Mouse (Mus musculus) neural tube, embryonic 15.5 days (tissue): ENCODE results near the gene Tarsl2. TPM values are rescaled to one million over a fixed set of nuclear protein-coding genes. Genes with fewer than 3 reads are reported as not detected.

Experiments used
- ATAC-seq: fragments of 200-750 bp; cut with Nextera tagmentation; 2 replicates; pipeline ENCODE4 v1.8.0; 2017; ENCODE audit warnings: mild to moderate bottlenecking, moderate TSS enrichment, moderate library complexity; ENCODE audit not compliant: low FRiP score
- H3K27ac ChIP-seq: fragments of 300-500 bp; sonication (generic); replicated peaks from 2 replicates; pipeline ENCODE4 v1.5.1; 2015; ENCODE audit warnings: mild to moderate bottlenecking, inconsistent platforms
- H3K27me3 ChIP-seq: fragments of 300-500 bp; sonication (generic); replicated peaks from 2 replicates; pipeline ENCODE4 v1.6.1; 2015; ENCODE audit warnings: inconsistent platforms
- H3K36me3 ChIP-seq: fragments of 300-500 bp; sonication (generic); 2 replicates; pipeline ENCODE4 v1.6.1; 2015; ENCODE audit warnings: inconsistent platforms
- H3K4me1 ChIP-seq: fragments of 300-500 bp; sonication (generic); 2 replicates; pipeline ENCODE4 v1.6.1; 2015; ENCODE audit warnings: inconsistent platforms
- H3K4me2 ChIP-seq: fragments of 300-500 bp; sonication (generic); 2 replicates; pipeline ENCODE4 v1.6.1; 2015; ENCODE audit warnings: inconsistent platforms, mild to moderate bottlenecking, moderate library complexity
- H3K4me3 ChIP-seq: fragments of 300-500 bp; sonication (generic); replicated peaks from 2 replicates; pipeline ENCODE4 v1.5.1; 2015; ENCODE audit warnings: mild to moderate bottlenecking, inconsistent platforms
- H3K9ac ChIP-seq: fragments of 300-500 bp; sonication (generic); replicated peaks from 2 replicates; pipeline ENCODE4 v1.6.1; 2015; ENCODE audit warnings: mild to moderate bottlenecking, inconsistent platforms
- H3K9me3 ChIP-seq: fragments of 300-500 bp; sonication (generic); replicated peaks from 2 replicates; pipeline ENCODE4 v1.6.1; 2016; ENCODE audit warnings: inconsistent platforms
- WGBS: fragments of 180-500 bp; shearing (Covaris S2); methylation state at CpG from one replicate; pipeline ENCODE4 v1.1.7; 2015; ENCODE audit warnings: mixed read lengths; 5-methylcytosine and 5-hydroxymethylcytosine counted together
- polyA plus RNA-seq: library from polyadenylated mRNA; unstranded; fragments of >200 nt; fragmentation: Nextera tagmentation; extraction: Ambion mirVana; gene quantifications from 2 replicates; pipeline ENCODE4 v1.2.1, GENCODE M21; 2015

Tarsl2 gene
- polyA plus RNA-seq, 1 experiment from 2014 or later: 22.3 TPM

DNA sequence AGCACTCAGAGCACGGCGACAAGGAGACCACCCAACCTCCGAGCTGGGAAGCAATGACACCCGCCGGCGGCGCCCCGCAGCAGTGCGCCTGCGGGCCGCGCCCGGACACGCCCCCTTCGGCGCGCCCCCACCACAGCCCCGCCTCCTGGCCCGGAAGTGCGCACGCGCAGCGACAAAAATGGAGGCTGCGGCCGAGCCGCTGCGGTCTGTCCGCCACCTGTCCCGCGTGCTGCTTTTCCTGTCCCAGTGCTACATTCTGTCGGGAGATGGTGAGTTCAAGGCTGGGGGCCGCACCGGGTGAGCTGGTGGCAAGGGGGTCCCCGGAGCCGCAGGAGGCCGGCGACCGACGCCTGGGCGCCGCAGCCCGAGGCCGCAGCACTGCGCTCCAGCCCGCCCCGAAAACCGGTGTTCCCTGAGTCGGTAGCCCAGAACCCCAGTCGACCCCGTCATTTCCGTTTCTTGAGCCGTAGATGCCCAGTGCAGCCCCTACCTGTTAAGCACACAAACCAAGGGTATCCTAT, 48.7 kb downstream of the Tarsl2 start:
- H3K27ac ChIP-seq: peak overlapping the region; percentile 86
- peak overlapping the region; percentile 73 for H3K4me2 ChIP-seq
- H3K4me1 ChIP-seq: peaks cover 21% of the 10 kb centered on the region
- no peaks in the 10 kb centered on the region for H3K27me3 ChIP-seq
- no peaks in the 10 kb centered on the region for H3K9me3 ChIP-seq
- ATAC-seq: peak; percentile 96
- H3K36me3 ChIP-seq: peaks cover 29% of the 10 kb centered on the region
- WGBS: under 1% methylated on average over 50 of the region's 52 CpGs
- peak overlapping the region; percentile 90 for H3K4me3 ChIP-seq
- H3K9ac ChIP-seq: peak overlapping the region; percentile 93

DNA sequence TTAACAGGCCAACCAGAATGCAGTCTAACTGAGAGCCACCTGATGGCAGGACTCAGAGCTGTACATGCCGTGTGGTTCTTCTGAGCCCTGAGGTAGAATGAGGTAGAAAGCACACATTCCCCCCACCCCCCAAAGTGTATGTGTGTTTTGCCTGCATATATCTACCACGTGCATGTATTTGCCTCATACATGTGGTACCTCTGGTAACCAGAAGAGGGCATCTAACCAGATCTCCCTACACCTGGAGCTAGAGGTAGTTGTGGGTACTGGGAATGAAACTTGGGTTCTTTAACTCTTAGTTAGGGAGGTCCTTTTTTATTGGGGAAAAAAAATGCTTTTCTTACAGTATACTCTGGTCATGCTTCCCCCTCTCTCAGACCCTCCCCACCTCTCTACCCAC, 51.8 kb downstream of the Tarsl2 start:
- H3K27ac ChIP-seq: no peak overlapping the region
- peaks cover 21% of the 10 kb centered on the region for H3K4me1 ChIP-seq
- WGBS: 64% methylated on average over 2 of the region's 2 CpGs
- no peak overlapping the region for H3K4me2 ChIP-seq
- H3K9ac ChIP-seq: no peak overlapping the region
- H3K4me3 ChIP-seq: no peak overlapping the region
- no peaks in the 10 kb centered on the region for H3K27me3 ChIP-seq
- H3K36me3 ChIP-seq: peaks cover 48% of the 10 kb centered on the region
- H3K9me3 ChIP-seq: no peaks in the 10 kb centered on the region
- ATAC-seq: no peak

DNA sequence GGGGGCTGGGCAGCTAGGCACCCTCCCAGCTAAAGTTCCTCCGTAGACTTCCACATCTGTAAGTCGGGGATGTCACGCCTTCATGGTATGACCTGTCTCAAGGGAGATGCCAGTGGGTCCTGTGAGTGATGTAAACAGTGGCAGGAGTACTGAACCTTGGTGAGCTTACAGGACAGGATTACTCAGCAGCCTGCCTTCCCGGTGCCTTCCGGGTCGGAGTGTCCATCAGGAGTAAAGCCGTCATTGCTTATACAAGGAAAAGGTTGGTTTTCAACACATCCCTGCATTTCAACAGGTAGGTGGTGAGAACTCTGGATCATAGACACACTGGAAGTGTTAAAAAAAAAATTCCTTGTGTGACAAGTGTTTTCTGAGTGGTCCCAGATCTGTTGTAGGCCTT, 57.4 kb downstream of the Tarsl2 start:
- Histone ChIP-seq H3K9ac (no peak overlapping the region), H3K27ac (no peak overlapping the region), H3K4me1 (peaks cover 3% of the 10 kb centered on the region; the same call in 1 of the 2 replicates), H3K27me3 (no peaks in the 10 kb centered on the region), H3K4me3 (no peak overlapping the region), H3K4me2 (no peak overlapping the region), H3K9me3 (no peaks in the 10 kb centered on the region), H3K36me3 (peaks cover 55% of the 10 kb centered on the region)
- 90% methylated on average over 7 of the region's 7 CpGs for WGBS
- no peak for ATAC-seq

DNA sequence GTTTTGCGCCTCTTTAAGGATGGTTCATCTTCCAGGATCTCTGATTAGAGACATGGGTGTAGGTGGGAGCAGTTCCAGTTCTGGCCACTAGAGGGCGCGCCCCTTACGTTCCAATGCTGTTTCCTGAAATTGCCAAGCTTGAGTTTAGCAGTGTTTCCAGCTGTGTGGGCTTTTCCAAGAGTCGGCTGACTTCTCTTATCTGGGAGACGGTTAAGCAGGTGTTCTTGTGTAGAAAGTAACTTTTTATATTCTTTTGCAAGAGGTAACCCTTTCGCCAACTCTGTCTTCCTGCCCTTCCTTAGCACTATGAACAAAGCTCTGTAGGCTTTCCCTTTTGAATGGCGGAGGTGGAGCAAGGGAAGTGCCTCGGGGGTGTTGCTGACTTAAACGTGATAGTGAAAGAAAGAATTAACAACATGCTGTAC, 60.1 kb downstream of the Tarsl2 start:
- H3K9ac ChIP-seq: no peak overlapping the region
- whole genome bisulfite sequencing: 16% methylated on average over 10 of the region's 10 CpGs

GRCm38 (mm10) chr7:65708506-65708905, 63.8 kb downstream of the Tarsl2 start:
- Histone ChIP-seq H3K4me1 (peaks cover 3% of the 10 kb centered on the region; the same call in 1 of the 2 replicates), H3K9me3 (no peaks in the 10 kb centered on the region), H3K4me2 (no peak overlapping the region), H3K36me3 (no peaks in the 10 kb centered on the region), H3K27ac (no peak overlapping the region), H3K27me3 (no peaks in the 10 kb centered on the region), H3K4me3 (no peak overlapping the region), H3K9ac (no peak overlapping the region)
- WGBS: 100% methylated on average over 1 of the region's 1 CpGs
- no peak for ATAC-seq

More for the DNA sequence above, 60.1 kb downstream of the Tarsl2 start:
- peak overlapping the region; percentile 14; the same call in 1 of the 2 replicates for H3K4me3 ChIP-seq
- H3K27ac ChIP-seq: no peak overlapping the region
- peak overlapping the region; percentile 44 for H3K4me2 ChIP-seq
- peak; percentile 31; the same call in 1 of the 2 replicates for ATAC-seq
- no peaks in the 10 kb centered on the region for H3K27me3 ChIP-seq
- no peaks in the 10 kb centered on the region for H3K9me3 ChIP-seq
- H3K4me1 ChIP-seq: peaks cover 3% of the 10 kb centered on the region; the same call in 1 of the 2 replicates
- peaks cover 30% of the 10 kb centered on the region for H3K36me3 ChIP-seq

DNA sequence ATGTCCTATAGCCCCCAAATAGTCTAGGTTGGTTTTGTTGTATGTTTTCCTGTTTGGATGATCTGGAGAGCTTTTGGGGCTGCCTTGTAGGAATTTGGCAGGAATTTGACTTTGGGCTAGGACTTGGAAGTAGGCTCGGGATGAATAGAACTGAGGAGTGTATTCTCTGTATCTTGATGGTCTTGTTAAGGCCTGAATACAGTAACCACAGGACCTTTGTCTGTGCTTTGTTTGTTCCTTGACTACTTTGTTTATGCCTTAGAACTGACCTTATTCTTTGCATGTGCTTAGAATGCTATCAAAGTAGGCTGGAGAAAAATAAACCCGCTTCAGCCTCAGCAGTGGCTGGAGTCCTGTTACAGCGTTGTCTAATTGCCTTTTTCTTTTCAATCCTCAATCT, 65.6 kb downstream of the Tarsl2 start:
- Histone ChIP-seq H3K27me3 (no peaks in the 10 kb centered on the region), H3K27ac (no peak overlapping the region), H3K9me3 (no peaks in the 10 kb centered on the region), H3K4me3 (no peak overlapping the region), H3K4me1 (no peaks in the 10 kb centered on the region), H3K9ac (no peak overlapping the region), H3K4me2 (no peak overlapping the region), H3K36me3 (no peaks in the 10 kb centered on the region)
- no peak for ATAC-seq
- WGBS: 62% methylated on average over 3 of the region's 3 CpGs

GRCm38 (mm10) chr7:65713782-65714181, 69.1 kb downstream of the Tarsl2 start:
- Histone ChIP-seq H3K9me3 (no peaks in the 10 kb centered on the region), H3K4me1 (no peaks in the 10 kb centered on the region), H3K9ac (no peak overlapping the region), H3K27ac (no peak overlapping the region), H3K4me2 (no peak overlapping the region), H3K4me3 (no peak overlapping the region), H3K36me3 (no peaks in the 10 kb centered on the region), H3K27me3 (no peaks in the 10 kb centered on the region)
- WGBS: 72% methylated on average over 5 of the region's 5 CpGs
- ATAC-seq: no peak; the same call in 1 of the 2 replicates

- Histone ChIP-seq H3K9ac (no peak overlapping the region), H3K4me2 (no peak overlapping the region), H3K9me3 (no peaks in the 10 kb centered on the region), H3K27me3 (no peaks in the 10 kb centered on the region), H3K4me1 (no peaks in the 10 kb centered on the region), H3K36me3 (no peaks in the 10 kb centered on the region), H3K27ac (no peak overlapping the region), H3K4me3 (no peak overlapping the region)
- 92% methylated on average over 4 of the region's 4 CpGs for WGBS
- no peak for ATAC-seq
Measured at GRCm38 (mm10) chr7:65714304-65714703, 69.6 kb downstream of the Tarsl2 start.

DNA sequence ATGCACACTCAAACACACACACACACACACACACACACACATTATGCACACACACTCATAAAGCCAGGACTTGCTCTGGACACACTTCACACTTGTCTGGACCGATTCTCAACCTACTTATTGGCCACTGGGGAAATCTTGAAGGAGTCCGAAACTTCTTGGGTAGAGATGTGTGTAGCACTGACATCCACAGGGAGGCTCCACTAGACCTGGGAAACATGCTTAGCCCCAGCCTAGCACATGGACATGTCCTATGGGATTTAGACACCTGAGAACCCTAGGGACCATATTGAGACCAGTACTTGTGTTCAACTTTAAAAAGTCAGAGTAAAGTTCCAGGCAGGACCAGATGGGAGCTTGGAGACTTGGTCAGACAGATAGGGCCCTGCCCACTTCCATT, 89.3 kb downstream of the Tarsl2 start:
- WGBS: 83% methylated on average over 2 of the region's 2 CpGs
- no peak overlapping the region for H3K27ac ChIP-seq
- no peaks in the 10 kb centered on the region for H3K9me3 ChIP-seq
- no peaks in the 10 kb centered on the region for H3K4me1 ChIP-seq
- no peak overlapping the region for H3K4me2 ChIP-seq
- no peaks in the 10 kb centered on the region for H3K27me3 ChIP-seq
- no peak overlapping the region for H3K9ac ChIP-seq
- H3K4me3 ChIP-seq: no peak overlapping the region
- H3K36me3 ChIP-seq: no peaks in the 10 kb centered on the region
- no peak for ATAC-seq

GRCm38 (mm10) chr7:65735261-65735660, 90.6 kb downstream of the Tarsl2 start:
- Histone ChIP-seq H3K27ac (no peak overlapping the region), H3K9ac (no peak overlapping the region), H3K9me3 (no peaks in the 10 kb centered on the region), H3K4me2 (no peak overlapping the region), H3K4me1 (no peaks in the 10 kb centered on the region), H3K4me3 (no peak overlapping the region), H3K36me3 (no peaks in the 10 kb centered on the region), H3K27me3 (no peaks in the 10 kb centered on the region)
- no peak for ATAC-seq
- 86% methylated on average over 3 of the region's 3 CpGs for WGBS

- Histone ChIP-seq H3K4me3 (no peak overlapping the region), H3K4me1 (no peaks in the 10 kb centered on the region), H3K27ac (no peak overlapping the region)
Measured at GRCm38 (mm10) chr7:65737286-65738040, 92.8 kb downstream of the Tarsl2 start.

More at GRCm38 (mm10) chr7:65737286-65738040, 92.8 kb downstream of the Tarsl2 start:
- Histone ChIP-seq H3K4me2 (no peak overlapping the region), H3K9me3 (no peaks in the 10 kb centered on the region), H3K9ac (no peak overlapping the region), H3K36me3 (no peaks in the 10 kb centered on the region), H3K27me3 (no peaks in the 10 kb centered on the region)
- 82% methylated on average over 12 of the region's 12 CpGs for WGBS
- ATAC-seq: no peak
